Mouse (Mus musculus) midbrain, embryonic 15.5 days (tissue): ENCODE measurements around the gene Bbof1. TPM values are rescaled to one million over a fixed set of nuclear protein-coding genes. Genes with fewer than 3 reads are reported as not detected.

Source experiments
- ATAC-seq: fragments of 200-750 bp; cut with Nextera tagmentation; replicated peaks from 2 replicates; pipeline ENCODE4 v1.8.0; 2017; ENCODE audit warnings: moderate TSS enrichment
- H3K27ac ChIP-seq: fragments of 300-500 bp; sonication (generic); 2 replicates; pipeline ENCODE4 v1.5.1; 2015; ENCODE audit warnings: mild to moderate bottlenecking, inconsistent platforms
- H3K27me3 ChIP-seq: fragments of 300-500 bp; sonication (generic); replicated peaks from 2 replicates; pipeline ENCODE4 v1.6.1; 2015; ENCODE audit warnings: inconsistent platforms
- H3K36me3 ChIP-seq: fragments of 300-500 bp; sonication (generic); replicated peaks from 2 replicates; pipeline ENCODE4 v1.6.1; 2015; ENCODE audit warnings: inconsistent platforms
- H3K4me1 ChIP-seq: fragments of 300-500 bp; sonication (generic); 2 replicates; pipeline ENCODE4 v1.6.1; 2015; ENCODE audit warnings: inconsistent platforms
- H3K4me2 ChIP-seq: fragments of 300-500 bp; sonication (generic); 2 replicates; pipeline ENCODE4 v1.6.1; 2015; ENCODE audit warnings: inconsistent platforms, mild to moderate bottlenecking, moderate library complexity
- H3K4me3 ChIP-seq: fragments of 300-500 bp; sonication (generic); 2 replicates; pipeline ENCODE4 v1.5.1; 2015; ENCODE audit warnings: mild to moderate bottlenecking, inconsistent platforms
- H3K9ac ChIP-seq: fragments of 300-500 bp; sonication (generic); 2 replicates; pipeline ENCODE4 v1.6.1; 2015; ENCODE audit warnings: mild to moderate bottlenecking, inconsistent platforms
- H3K9me3 ChIP-seq: fragments of 300-500 bp; sonication (generic); 2 replicates; pipeline ENCODE4 v1.6.1; 2016; ENCODE audit warnings: inconsistent platforms
- WGBS: fragments of 180-500 bp; shearing (Covaris S2); methylation state at CpG from one replicate; pipeline ENCODE4 v1.1.7; 2015; ENCODE audit warnings: mixed read lengths; 5-methylcytosine and 5-hydroxymethylcytosine counted together
- polyA plus RNA-seq: library from polyadenylated mRNA; unstranded; fragments of >200 nt; fragmentation: Nextera tagmentation; extraction: Ambion mirVana; gene quantifications from 2 replicates; pipeline ENCODE4 v1.2.1, GENCODE M21; 2015

The Bbof1 gene
- polyA plus RNA-seq, 1 experiment from 2014 or later, result 4.9 TPM

GRCm38 (mm10) chr12:84388774-84389400 lies 20.0 kb upstream of the Bbof1 start:
- WGBS, result 76% methylated on average over 14 of the region's 14 CpGs
- Histone ChIP-seq H3K4me1 (no peaks in the 10 kb centered on the region), H3K27me3 (no peaks in the 10 kb centered on the region), H3K36me3 (0 out of 2 replicates have a peak, but pooled peaks cover 4% of the 10 kb centered on the region), H3K4me3 (no peak overlapping the region), H3K9me3 (no peaks in the 10 kb centered on the region), H3K9ac (no peak overlapping the region), H3K27ac (no peak overlapping the region), H3K4me2 (no peak overlapping the region)
- ATAC-seq, result no peak

GRCm38 (mm10) chr12:84390336-84390735 lies 18.5 kb upstream of the Bbof1 start:
- WGBS, result 88% methylated on average over 6 of the region's 6 CpGs
- no peaks in the 10 kb centered on the region for H3K36me3 ChIP-seq

GRCm38 (mm10) chr12:84392681-84393080 lies 16.2 kb upstream of the Bbof1 start:
- 97% methylated on average over 4 of the region's 4 CpGs for WGBS
- H3K4me1 ChIP-seq, result no peaks in the 10 kb centered on the region
- H3K4me2 ChIP-seq, result no peak overlapping the region
- H3K36me3 ChIP-seq, result no peaks in the 10 kb centered on the region
- no peak for ATAC-seq
- H3K9me3 ChIP-seq, result no peaks in the 10 kb centered on the region
- no peak overlapping the region for H3K27ac ChIP-seq
- no peak overlapping the region for H3K9ac ChIP-seq
- no peak overlapping the region for H3K4me3 ChIP-seq
- no peaks in the 10 kb centered on the region for H3K27me3 ChIP-seq

More at GRCm38 (mm10) chr12:84390336-84390735, 18.5 kb upstream of the Bbof1 start:
- no peaks in the 10 kb centered on the region for H3K9me3 ChIP-seq
- H3K4me3 ChIP-seq, result no peak overlapping the region
- no peaks in the 10 kb centered on the region for H3K4me1 ChIP-seq
- H3K4me2 ChIP-seq, result no peak overlapping the region
- no peak overlapping the region for H3K27ac ChIP-seq
- ATAC-seq, result no peak
- H3K9ac ChIP-seq, result no peak overlapping the region
- no peaks in the 10 kb centered on the region for H3K27me3 ChIP-seq

GRCm38 (mm10) chr12:84393847-84394246 lies 15.0 kb upstream of the Bbof1 start:
- H3K4me2 ChIP-seq, result no peak overlapping the region
- no peaks in the 10 kb centered on the region for H3K4me1 ChIP-seq
- no peak overlapping the region for H3K27ac ChIP-seq
- H3K9ac ChIP-seq, result no peak overlapping the region
- H3K36me3 ChIP-seq, result no peaks in the 10 kb centered on the region
- ATAC-seq, result no peak
- H3K9me3 ChIP-seq, result no peaks in the 10 kb centered on the region
- no peak overlapping the region for H3K4me3 ChIP-seq
- no peaks in the 10 kb centered on the region for H3K27me3 ChIP-seq
- 92% methylated on average over 5 of the region's 5 CpGs for WGBS

GRCm38 (mm10) chr12:84396947-84397679 lies 11.8 kb upstream of the Bbof1 start:
- WGBS, result 90% methylated on average over 14 of the region's 14 CpGs
- no peak for ATAC-seq
- H3K4me3 ChIP-seq, result no peak overlapping the region
- no peak overlapping the region for H3K4me2 ChIP-seq
- H3K36me3 ChIP-seq, result no peaks in the 10 kb centered on the region
- no peaks in the 10 kb centered on the region for H3K9me3 ChIP-seq
- no peak overlapping the region for H3K9ac ChIP-seq
- H3K27me3 ChIP-seq, result no peaks in the 10 kb centered on the region
- no peak overlapping the region for H3K27ac ChIP-seq
- H3K4me1 ChIP-seq, result no peaks in the 10 kb centered on the region

GRCm38 (mm10) chr12:84397685-84398084 lies 11.2 kb upstream of the Bbof1 start:
- no peak for ATAC-seq
- Histone ChIP-seq H3K4me2 (no peak overlapping the region), H3K9ac (no peak overlapping the region), H3K4me3 (no peak overlapping the region), H3K4me1 (no peaks in the 10 kb centered on the region), H3K9me3 (no peaks in the 10 kb centered on the region), H3K27ac (no peak overlapping the region), H3K36me3 (no peaks in the 10 kb centered on the region), H3K27me3 (no peaks in the 10 kb centered on the region)

- Histone ChIP-seq H3K27ac (no peak overlapping the region), H3K27me3 (no peaks in the 10 kb centered on the region), H3K4me3 (no peak overlapping the region), H3K9ac (no peak overlapping the region), H3K4me1 (no peaks in the 10 kb centered on the region), H3K4me2 (no peak overlapping the region), H3K9me3 (no peaks in the 10 kb centered on the region), H3K36me3 (no peaks in the 10 kb centered on the region)
- ATAC-seq, result no peak
- WGBS, result 90% methylated on average over 5 of the region's 5 CpGs
Measured at GRCm38 (mm10) chr12:84398629-84399028, 10.2 kb upstream of the Bbof1 start.

- ATAC-seq, result no peak
- no peaks in the 10 kb centered on the region for H3K4me1 ChIP-seq
- no peak overlapping the region for H3K4me3 ChIP-seq
- H3K27me3 ChIP-seq, result no peaks in the 10 kb centered on the region
- WGBS, result 82% methylated on average over 9 of the region's 9 CpGs
- no peaks in the 10 kb centered on the region for H3K36me3 ChIP-seq
- H3K9me3 ChIP-seq, result no peaks in the 10 kb centered on the region
- no peak overlapping the region for H3K9ac ChIP-seq
- no peak overlapping the region for H3K27ac ChIP-seq
- H3K4me2 ChIP-seq, result no peak overlapping the region
Measured at GRCm38 (mm10) chr12:84399135-84399534, 9.7 kb upstream of the Bbof1 start.

GRCm38 (mm10) chr12:84399663-84400062 lies 9.2 kb upstream of the Bbof1 start:
- no peaks in the 10 kb centered on the region for H3K9me3 ChIP-seq
- H3K4me2 ChIP-seq, result no peak overlapping the region
- H3K36me3 ChIP-seq, result no peaks in the 10 kb centered on the region
- no peak overlapping the region for H3K4me3 ChIP-seq
- H3K9ac ChIP-seq, result no peak overlapping the region
- WGBS, result 89% methylated on average over 9 of the region's 9 CpGs
- no peaks in the 10 kb centered on the region for H3K4me1 ChIP-seq
- H3K27ac ChIP-seq, result no peak overlapping the region
- ATAC-seq, result no peak
- no peaks in the 10 kb centered on the region for H3K27me3 ChIP-seq

GRCm38 (mm10) chr12:84400068-84400467 lies 8.8 kb upstream of the Bbof1 start:
- Histone ChIP-seq H3K4me2 (no peak overlapping the region), H3K27me3 (no peaks in the 10 kb centered on the region), H3K27ac (no peak overlapping the region), H3K4me1 (no peaks in the 10 kb centered on the region), H3K4me3 (no peak overlapping the region), H3K36me3 (no peaks in the 10 kb centered on the region), H3K9me3 (no peaks in the 10 kb centered on the region), H3K9ac (no peak overlapping the region)
- no peak for ATAC-seq
- WGBS, result 84% methylated on average over 3 of the region's 3 CpGs

GRCm38 (mm10) chr12:84400653-84401052 lies 8.2 kb upstream of the Bbof1 start:
- Histone ChIP-seq H3K36me3 (no peaks in the 10 kb centered on the region), H3K4me3 (no peak overlapping the region), H3K9me3 (no peaks in the 10 kb centered on the region), H3K4me2 (no peak overlapping the region), H3K27me3 (no peaks in the 10 kb centered on the region), H3K27ac (no peak overlapping the region), H3K9ac (no peak overlapping the region), H3K4me1 (no peaks in the 10 kb centered on the region)
- ATAC-seq, result no peak
- 69% methylated on average over 3 of the region's 3 CpGs for WGBS

- Histone ChIP-seq H3K36me3 (no peaks in the 10 kb centered on the region), H3K9ac (no peak overlapping the region), H3K27me3 (no peaks in the 10 kb centered on the region), H3K4me2 (no peak overlapping the region), H3K4me1 (peaks cover 3% of the 10 kb centered on the region), H3K4me3 (no peak overlapping the region), H3K27ac (no peak overlapping the region), H3K9me3 (no peaks in the 10 kb centered on the region)
- no peak for ATAC-seq
- 81% methylated on average over 9 of the region's 9 CpGs for WGBS
Measured at GRCm38 (mm10) chr12:84402923-84403322, 5.9 kb upstream of the Bbof1 start.

- H3K4me3 ChIP-seq, result no peak overlapping the region
- WGBS, result 74% methylated on average over 6 of the region's 6 CpGs
- ATAC-seq, result no peak
- H3K36me3 ChIP-seq, result no peaks in the 10 kb centered on the region
- no peaks in the 10 kb centered on the region for H3K27me3 ChIP-seq
- peaks cover 10% of the 10 kb centered on the region for H3K4me1 ChIP-seq
- H3K9ac ChIP-seq, result no peak overlapping the region
- H3K27ac ChIP-seq, result no peak overlapping the region
- no peaks in the 10 kb centered on the region for H3K9me3 ChIP-seq
- H3K4me2 ChIP-seq, result no peak overlapping the region
Measured at GRCm38 (mm10) chr12:84404541-84404940, 4.3 kb upstream of the Bbof1 start.
